Comparison of ENCODE assay signal across 13 mouse cellular contexts in genomic region chr13:41381041-41381805, GRCm38 (mm10).
A peak's percentile ranks its signal among the peaks of the same experiment; 100 is the strongest.
DNase-seq lines count a peak whose midpoint lies in the region; ATAC-seq and TF ChIP-seq lines count a peak whose summit lies in the region.
"Had no signal": no experiment of that assay in that cellular context is flagged by ENCODE, and none has a peak within 500 bp of the region (broad histone marks: within the 10 kb centered on the region; RNA-seq: fewer than 3 reads in every experiment).

No protein-coding gene starts in this region.

- 11% methylated on average over 7 of the region's 7 CpGs for WGBS in thymus, adult 2 months

- no peaks in the 10 kb centered on the region for H3K27me3 ChIP-seq in thymus, adult 2 months (ENCODE audit: control insufficient read depth, insufficient read depth, low read length)
- H3K27me3 ChIP-seq: embryonic facial prominence, embryonic 13.5 days had no signal

- no peaks in the 10 kb centered on the region; the same call in 1 of the 2 replicates for H3K36me3 ChIP-seq in thymus, adult 2 months (ENCODE audit: control insufficient read depth, insufficient read depth, low read length)
- H3K36me3 ChIP-seq: embryonic facial prominence, embryonic 13.5 days; G1E; limb, embryonic 10.5 days had no signal

- H3K4me1 ChIP-seq in thymus, adult 2 months (replicated peaks; ENCODE audit: control insufficient read depth, insufficient read depth, low read length), result peaks cover 20% of the 10 kb centered on the region

- DNase-seq in CD4-positive helper T cell, adult 2 months (ENCODE audit: low read depth, low spot score), result peak; percentile 89
- peak; percentile 43 to 58 for DNase-seq in CD8-positive naive resting alpha-beta T cell, adult 2 months (ENCODE audit: low read depth in 2 of 2, low spot score in 2 of 2)
- DNase-seq in thymus, adult 2 months, result peak; percentile 39
- DNase-seq in urinary bladder, adult 2 months (ENCODE audit: low spot score), result no peak
- DNase-seq in frontal cortex, adult 2 months (ENCODE audit: extremely low spot score in 1 of 2, low spot score in 1 of 2), result no peak
- no peak for DNase-seq in gastrocnemius, postnatal 14 days
- DNase-seq: kidney, postnatal 10 days; lung, adult 18-20 months; right cerebral cortex, postnatal 4 days had no signal

- H3K27ac ChIP-seq in thymus, adult 2 months (ENCODE audit: control insufficient read depth, insufficient read depth, low read length), result peak overlapping the region; percentile 66
- H3K27ac ChIP-seq: embryonic facial prominence, embryonic 13.5 days; limb, embryonic 10.5 days had no signal

- ATAC-seq in inflammation-experienced regulatory T-cells, adult 6 months, result peak; percentile 93

- H3K4me3 ChIP-seq in thymus, adult 2 months (ENCODE audit: control insufficient read depth, insufficient read depth, low read length), result no peak overlapping the region
- H3K4me3 ChIP-seq: embryonic facial prominence, embryonic 13.5 days; limb, embryonic 10.5 days had no signal

- intact Hi-C loops in gastrocnemius, postnatal 14 days (cut with DNase I; ENCODE audit: low total_unique reads), result no loop called here

- TF ChIP-seq CTCF in thymus, adult 2 months (IDR thresholded peaks at IDR 0.05; ENCODE audit: borderline replicate concordance, control insufficient read depth, extremely low read depth, insufficient read depth, low read length, poor library complexity), result no peak

- no peak for TF ChIP-seq POLR2A in thymus, adult 2 months (IDR thresholded peaks at IDR 0.05; ENCODE audit: control insufficient read depth, extremely low read depth, insufficient read depth, low read length, poor library complexity)

Comparison
In these comparisons a context has a peak if more than half of its experiments do, and no peak if none do; other contexts are left out.
1. DNase-seq: peak in CD4-positive helper T cell, adult 2 months (single experiment), CD8-positive naive resting alpha-beta T cell, adult 2 months (2 of 2) and thymus, adult 2 months (single experiment); none in urinary bladder, adult 2 months (single experiment), frontal cortex, adult 2 months (0 of 2) and gastrocnemius, postnatal 14 days (single experiment).